Mouse (Mus musculus) neural tube, embryonic 15.5 days (tissue): Measurements from ENCODE around the gene Gm17509. TPM values are rescaled to one million over a fixed set of nuclear protein-coding genes. Genes with fewer than 3 reads are reported as not detected.
A peak's percentile ranks its signal among the peaks of the same experiment; 100 is the strongest.

Source experiments
- ATAC-seq: fragments of 200-750 bp; cut with Nextera tagmentation; 2 replicates; pipeline ENCODE4 v1.8.0; 2017; ENCODE audit warnings: mild to moderate bottlenecking, moderate TSS enrichment, moderate library complexity; ENCODE audit not compliant: low FRiP score
- H3K27ac ChIP-seq: fragments of 300-500 bp; sonication (generic); replicated peaks from 2 replicates; pipeline ENCODE4 v1.5.1; 2015; ENCODE audit warnings: mild to moderate bottlenecking, inconsistent platforms
- H3K27me3 ChIP-seq: fragments of 300-500 bp; sonication (generic); replicated peaks from 2 replicates; pipeline ENCODE4 v1.6.1; 2015; ENCODE audit warnings: inconsistent platforms
- H3K36me3 ChIP-seq: fragments of 300-500 bp; sonication (generic); 2 replicates; pipeline ENCODE4 v1.6.1; 2015; ENCODE audit warnings: inconsistent platforms
- H3K4me1 ChIP-seq: fragments of 300-500 bp; sonication (generic); 2 replicates; pipeline ENCODE4 v1.6.1; 2015; ENCODE audit warnings: inconsistent platforms
- H3K4me2 ChIP-seq: fragments of 300-500 bp; sonication (generic); 2 replicates; pipeline ENCODE4 v1.6.1; 2015; ENCODE audit warnings: inconsistent platforms, mild to moderate bottlenecking, moderate library complexity
- H3K4me3 ChIP-seq: fragments of 300-500 bp; sonication (generic); replicated peaks from 2 replicates; pipeline ENCODE4 v1.5.1; 2015; ENCODE audit warnings: mild to moderate bottlenecking, inconsistent platforms
- H3K9ac ChIP-seq: fragments of 300-500 bp; sonication (generic); replicated peaks from 2 replicates; pipeline ENCODE4 v1.6.1; 2015; ENCODE audit warnings: mild to moderate bottlenecking, inconsistent platforms
- H3K9me3 ChIP-seq: fragments of 300-500 bp; sonication (generic); replicated peaks from 2 replicates; pipeline ENCODE4 v1.6.1; 2016; ENCODE audit warnings: inconsistent platforms
- WGBS: fragments of 180-500 bp; shearing (Covaris S2); methylation state at CpG from one replicate; pipeline ENCODE4 v1.1.7; 2015; ENCODE audit warnings: mixed read lengths; 5-methylcytosine and 5-hydroxymethylcytosine counted together
- polyA plus RNA-seq: library from polyadenylated mRNA; unstranded; fragments of >200 nt; fragmentation: Nextera tagmentation; extraction: Ambion mirVana; gene quantifications from 2 replicates; pipeline ENCODE4 v1.2.1, GENCODE M21; 2015

Gene Gm17509
- 0.47 and 0.50 TPM in 2 replicates for polyA plus RNA-seq

DNA sequence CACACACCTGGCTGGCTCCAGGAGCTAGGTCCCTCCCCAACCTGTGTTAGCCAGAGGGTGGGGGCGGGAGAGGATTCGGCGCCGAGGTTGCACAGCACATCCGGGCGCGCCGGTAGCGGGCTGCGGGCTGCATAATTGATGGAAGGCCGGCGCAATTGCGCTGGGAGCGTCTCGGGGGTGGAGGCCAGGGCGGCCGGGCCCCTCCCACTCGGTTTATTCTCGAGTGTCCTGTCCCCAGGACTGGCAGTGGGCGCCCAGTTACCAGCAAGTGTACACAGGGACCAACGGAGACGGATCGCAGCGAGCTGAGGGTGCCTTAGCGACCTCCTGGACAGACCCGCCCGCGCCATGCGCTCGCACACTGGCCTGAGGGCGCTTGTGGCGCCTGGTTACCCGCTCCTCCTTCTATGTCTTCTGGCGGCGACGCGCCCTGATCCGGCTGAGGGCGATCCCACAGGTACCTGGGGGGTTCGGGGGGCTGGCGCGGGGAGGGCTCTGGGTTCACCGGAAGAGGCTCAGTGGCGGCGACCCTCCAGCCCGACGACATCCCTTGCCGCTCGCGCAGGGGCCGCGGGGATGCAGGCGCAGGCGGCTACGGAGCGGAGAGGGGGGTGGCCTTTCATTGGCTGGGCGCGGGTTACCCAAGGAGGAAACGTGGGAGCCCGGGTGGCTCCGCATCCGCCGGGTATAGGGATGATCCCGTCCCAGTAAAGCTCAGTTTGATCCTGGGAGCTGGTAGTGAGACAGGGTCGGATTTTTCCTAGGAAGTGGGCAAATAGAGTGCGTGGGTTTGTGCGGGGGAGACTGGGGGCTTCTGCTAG is at the start of gene Gm17509:
Gm17509 (minus strand) TSS at position 575 of the 821 bp plus-strand sequence.
- peak within 1 kb of the TSS; percentile 81 for H3K4me3 ChIP-seq
- H3K27me3 ChIP-seq = no peaks in the 10 kb centered on the region
- H3K4me2 ChIP-seq = peak within 1 kb of the TSS; percentile 83
- no peaks in the 10 kb centered on the region for H3K36me3 ChIP-seq
- under 1% methylated on average over 67 of the region's 67 CpGs for WGBS
- H3K4me1 ChIP-seq = peaks cover 24% of the 10 kb centered on the region
- ATAC-seq = peak; percentile 92
- H3K27ac ChIP-seq = peak within 1 kb of the TSS; percentile 81
- H3K9me3 ChIP-seq = no peaks in the 10 kb centered on the region
- H3K9ac ChIP-seq = peak within 1 kb of the TSS; percentile 80

DNA sequence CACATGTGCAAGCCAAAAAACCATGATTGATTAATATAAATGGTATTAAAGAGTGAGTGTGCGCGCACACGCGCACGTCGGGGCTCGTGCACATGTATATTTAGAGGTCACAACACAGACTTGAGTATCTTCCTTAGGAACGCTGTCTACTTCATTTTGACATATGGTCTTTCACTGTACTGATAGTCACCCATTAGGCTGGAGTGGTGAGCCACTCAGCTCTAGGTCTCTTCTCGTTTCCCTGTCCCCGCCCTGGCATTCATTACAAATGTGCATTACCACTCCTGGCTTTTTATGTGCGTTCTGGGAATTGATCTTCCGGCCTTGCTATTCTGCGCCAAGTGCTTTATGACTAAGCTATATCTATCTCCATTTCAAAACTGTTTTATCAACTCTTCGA is 47.1 kb upstream of the Gm17509 start:
- Histone ChIP-seq H3K9ac (no peak overlapping the region), H3K36me3 (no peaks in the 10 kb centered on the region), H3K27me3 (no peaks in the 10 kb centered on the region), H3K27ac (no peak overlapping the region), H3K9me3 (no peaks in the 10 kb centered on the region), H3K4me2 (no peak overlapping the region), H3K4me3 (no peak overlapping the region), H3K4me1 (no peaks in the 10 kb centered on the region)
- WGBS = 87% methylated on average over 14 of the region's 14 CpGs
- ATAC-seq = no peak

DNA sequence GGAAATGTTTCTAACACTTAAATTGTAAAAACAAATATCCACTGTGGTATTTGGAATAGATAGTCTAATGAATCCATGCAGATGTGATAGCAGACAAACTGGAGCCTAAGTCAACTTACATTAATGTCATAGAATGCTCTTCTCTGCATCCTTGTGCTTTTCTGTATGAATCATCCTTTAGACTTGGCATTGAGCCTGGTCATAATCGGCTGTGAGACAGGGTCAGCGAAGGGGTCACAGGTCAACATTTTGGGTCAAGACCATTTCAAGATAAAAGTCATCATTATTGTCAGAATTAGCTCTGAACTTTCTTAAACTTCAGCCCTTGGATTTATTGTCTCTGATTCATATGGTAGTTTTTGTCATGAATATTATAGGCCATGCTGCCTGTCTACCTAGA is 45.3 kb upstream of the Gm17509 start:
- Histone ChIP-seq H3K27ac (no peak overlapping the region), H3K4me3 (no peak overlapping the region), H3K4me2 (no peak overlapping the region), H3K9me3 (no peaks in the 10 kb centered on the region), H3K36me3 (no peaks in the 10 kb centered on the region), H3K4me1 (no peaks in the 10 kb centered on the region), H3K27me3 (no peaks in the 10 kb centered on the region), H3K9ac (no peak overlapping the region)
- no peak for ATAC-seq
- WGBS = 86% methylated on average over 2 of the region's 2 CpGs

DNA sequence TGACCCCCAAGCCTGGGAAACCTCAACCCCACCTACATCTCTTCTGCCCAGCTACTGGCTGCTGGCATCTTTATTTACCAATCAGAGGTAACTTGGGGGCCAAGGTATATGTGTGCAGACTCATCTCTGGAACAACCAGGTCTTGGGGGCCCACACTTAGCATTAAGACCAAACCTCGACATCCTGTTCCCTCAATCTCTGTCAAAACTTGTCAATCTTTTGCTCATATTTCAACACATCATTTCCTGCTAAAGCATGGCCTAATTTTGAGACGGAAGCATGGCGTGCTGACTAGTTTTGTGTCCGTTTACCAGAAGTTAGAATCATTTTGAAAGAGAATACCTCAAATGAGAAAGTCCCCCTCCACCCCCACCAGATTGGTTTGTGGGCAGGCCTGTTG is 39.8 kb upstream of the Gm17509 start:
- H3K27ac ChIP-seq = no peak overlapping the region
- no peak overlapping the region for H3K9ac ChIP-seq
- H3K4me3 ChIP-seq = no peak overlapping the region
- no peaks in the 10 kb centered on the region for H3K4me1 ChIP-seq
- 90% methylated on average over 4 of the region's 4 CpGs for WGBS
- no peak overlapping the region for H3K4me2 ChIP-seq
- no peaks in the 10 kb centered on the region for H3K27me3 ChIP-seq
- H3K36me3 ChIP-seq = no peaks in the 10 kb centered on the region
- ATAC-seq = no peak
- no peaks in the 10 kb centered on the region for H3K9me3 ChIP-seq

DNA sequence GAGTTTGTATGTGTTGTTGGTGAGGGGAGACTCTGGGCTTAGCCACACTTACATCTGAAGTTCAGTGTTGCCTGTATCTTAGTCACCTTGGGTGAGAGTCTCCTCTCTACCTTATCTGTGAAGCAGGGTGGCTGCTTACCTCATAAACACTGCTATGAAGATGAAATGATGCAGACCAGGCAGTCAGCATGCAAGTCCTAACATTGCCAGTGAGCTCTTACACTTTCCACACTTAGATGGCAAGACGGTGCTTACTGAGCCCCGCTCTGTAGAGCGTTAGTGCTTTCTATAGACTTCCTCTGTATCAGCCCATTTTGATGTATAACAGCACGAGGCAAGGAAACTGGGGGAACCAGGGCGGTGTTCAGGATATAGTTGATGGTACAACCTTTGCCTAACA is 21.7 kb upstream of the Gm17509 start:
- Histone ChIP-seq H3K9ac (no peak overlapping the region), H3K27me3 (no peaks in the 10 kb centered on the region), H3K4me3 (no peak overlapping the region), H3K36me3 (no peaks in the 10 kb centered on the region), H3K4me2 (no peak overlapping the region), H3K4me1 (no peaks in the 10 kb centered on the region), H3K27ac (no peak overlapping the region), H3K9me3 (no peaks in the 10 kb centered on the region)
- no peak for ATAC-seq
- 93% methylated on average over 5 of the region's 5 CpGs for WGBS

DNA sequence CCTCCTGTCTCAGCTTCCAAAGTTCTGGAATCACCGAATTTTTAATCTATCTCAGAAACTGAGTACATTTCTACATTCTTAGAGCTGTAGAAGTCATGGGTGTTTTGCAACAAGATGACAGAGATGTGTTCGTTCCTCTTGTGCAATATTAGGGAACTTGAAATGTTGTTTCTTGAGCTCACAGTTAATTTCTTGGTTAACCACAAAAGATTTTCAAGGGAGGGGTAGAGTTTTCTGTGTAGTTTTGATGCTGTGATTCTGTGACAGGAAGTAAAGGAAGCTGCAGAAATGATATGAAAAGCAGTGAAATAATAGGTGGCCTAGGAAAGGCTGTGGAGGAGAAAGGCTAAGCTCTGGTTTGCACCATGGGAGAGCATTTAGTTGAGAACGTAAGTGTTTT is 21.2 kb upstream of the Gm17509 start:
- Histone ChIP-seq H3K27ac (no peak overlapping the region), H3K9me3 (no peaks in the 10 kb centered on the region), H3K36me3 (no peaks in the 10 kb centered on the region), H3K27me3 (no peaks in the 10 kb centered on the region), H3K4me1 (no peaks in the 10 kb centered on the region), H3K9ac (no peak overlapping the region), H3K4me2 (no peak overlapping the region), H3K4me3 (no peak overlapping the region)
- ATAC-seq = no peak
- 94% methylated on average over 3 of the region's 3 CpGs for WGBS

DNA sequence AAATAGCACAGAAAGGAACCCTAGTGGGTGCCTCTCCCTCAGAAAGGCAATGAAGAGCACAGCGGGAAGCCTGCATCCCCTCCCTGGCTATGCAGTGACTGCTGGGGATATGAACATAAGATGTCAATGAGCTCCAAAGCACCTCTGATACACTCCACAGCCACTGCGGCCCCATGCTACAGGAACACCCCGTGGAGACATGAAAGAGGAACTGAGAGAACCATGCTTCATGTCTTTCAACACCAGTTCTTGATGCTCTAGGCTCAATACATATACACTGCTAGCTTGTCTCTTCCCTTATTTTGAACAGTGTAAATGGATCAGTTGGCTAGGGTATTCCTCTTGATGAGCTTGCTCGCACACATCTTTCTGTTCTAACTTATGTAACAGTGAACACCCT is 16.2 kb upstream of the Gm17509 start:
- Histone ChIP-seq H3K27me3 (no peaks in the 10 kb centered on the region), H3K36me3 (no peaks in the 10 kb centered on the region), H3K4me2 (no peak overlapping the region), H3K27ac (no peak overlapping the region), H3K9me3 (no peaks in the 10 kb centered on the region), H3K4me1 (peaks cover 9% of the 10 kb centered on the region; the same call in 1 of the 2 replicates), H3K9ac (no peak overlapping the region), H3K4me3 (no peak overlapping the region)
- no peak for ATAC-seq
- WGBS = 52% methylated on average over 4 of the region's 4 CpGs

DNA sequence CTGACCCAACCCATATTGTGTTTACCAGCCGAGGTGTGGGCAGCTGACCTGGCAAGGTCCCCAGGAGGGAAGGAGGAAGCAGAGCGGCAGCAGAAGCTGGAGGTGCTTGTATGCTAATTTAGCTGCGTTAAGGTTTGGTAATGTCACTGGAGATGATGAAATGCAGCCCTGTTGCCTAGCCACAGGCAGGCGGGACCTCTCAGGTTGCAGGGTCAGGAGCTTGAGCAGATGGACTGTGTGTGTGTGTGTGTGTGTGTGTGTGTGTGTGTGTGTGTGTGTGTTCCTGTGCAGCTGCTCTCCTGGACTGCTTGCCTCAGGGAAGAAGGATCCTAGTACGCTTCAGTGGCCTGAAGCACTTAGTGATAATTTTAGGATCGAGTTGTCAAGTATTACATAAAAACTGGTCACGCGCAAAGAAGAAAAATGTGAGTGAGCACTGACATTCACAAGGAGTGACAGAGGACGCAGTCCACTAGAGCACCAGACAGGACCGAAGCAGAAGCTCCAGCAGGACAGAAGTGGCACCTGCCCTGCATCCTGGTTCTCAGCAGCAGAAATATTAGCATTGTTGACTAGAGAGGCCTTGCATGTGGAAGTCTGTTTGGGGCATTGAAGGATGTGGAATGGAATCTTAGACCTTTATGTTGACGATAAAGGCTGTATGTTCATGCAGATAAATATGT is 14.8 kb upstream of the Gm17509 start:
- 39% methylated on average over 11 of the region's 11 CpGs for WGBS

DNA sequence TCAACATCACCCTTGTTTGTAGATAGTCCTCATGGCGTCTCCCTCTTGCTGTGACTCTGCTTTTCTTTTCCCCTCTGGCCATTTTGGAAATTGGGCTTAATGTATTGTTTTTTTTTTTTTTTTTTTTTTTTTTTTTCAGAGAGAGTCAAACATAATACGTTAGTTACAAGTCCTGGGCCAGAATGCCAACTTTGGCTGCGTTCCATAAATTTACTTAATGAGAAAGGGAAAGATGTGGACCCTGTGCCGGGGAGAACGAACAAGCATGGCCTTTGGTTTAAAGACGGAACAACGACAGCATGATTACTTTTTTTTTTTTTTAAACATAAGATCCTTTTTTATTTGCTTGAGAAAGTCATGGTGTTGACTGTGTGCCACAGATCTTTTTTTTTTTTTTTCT is 13.6 kb upstream of the Gm17509 start:
- Histone ChIP-seq H3K27me3 (no peaks in the 10 kb centered on the region), H3K4me1 (peaks cover 9% of the 10 kb centered on the region; the same call in 1 of the 2 replicates), H3K9ac (no peak overlapping the region), H3K36me3 (no peaks in the 10 kb centered on the region), H3K4me2 (no peak overlapping the region), H3K4me3 (no peak overlapping the region), H3K9me3 (no peaks in the 10 kb centered on the region), H3K27ac (no peak overlapping the region)
- WGBS = 57% methylated on average over 7 of the region's 7 CpGs
- ATAC-seq = no peak

More for the DNA sequence above, 14.8 kb upstream of the Gm17509 start:
- Histone ChIP-seq H3K9ac (no peak overlapping the region), H3K27ac (no peak overlapping the region), H3K4me2 (no peak overlapping the region), H3K27me3 (no peaks in the 10 kb centered on the region), H3K9me3 (no peaks in the 10 kb centered on the region), H3K4me1 (peaks cover 9% of the 10 kb centered on the region; the same call in 1 of the 2 replicates), H3K36me3 (no peaks in the 10 kb centered on the region), H3K4me3 (no peak overlapping the region)
- no peak for ATAC-seq

DNA sequence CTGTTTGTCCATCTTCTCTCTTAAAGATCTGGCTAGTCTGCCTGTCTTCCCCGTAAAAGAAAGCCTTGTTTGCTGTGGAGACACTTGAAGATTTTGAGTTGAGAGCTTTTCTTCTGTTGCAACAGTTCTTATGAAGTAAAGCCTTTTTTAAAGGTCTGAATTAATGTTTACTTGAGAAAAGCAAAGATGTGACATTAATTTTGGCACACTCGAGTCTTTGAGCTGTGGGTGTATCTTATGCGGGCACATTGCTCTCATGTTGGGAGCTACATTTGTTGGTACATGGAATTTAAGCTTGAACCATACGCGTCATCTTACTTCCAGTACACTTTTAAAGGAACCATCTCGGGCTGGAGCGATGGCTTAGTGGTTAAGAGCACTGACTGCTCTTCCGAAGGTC is 12.9 kb upstream of the Gm17509 start:
- Histone ChIP-seq H3K27me3 (no peaks in the 10 kb centered on the region), H3K4me2 (no peak overlapping the region), H3K27ac (no peak overlapping the region), H3K36me3 (no peaks in the 10 kb centered on the region), H3K4me1 (peaks cover 9% of the 10 kb centered on the region; the same call in 1 of the 2 replicates), H3K9me3 (no peaks in the 10 kb centered on the region), H3K4me3 (no peak overlapping the region), H3K9ac (no peak overlapping the region)
- ATAC-seq = no peak
- 95% methylated on average over 8 of the region's 8 CpGs for WGBS

DNA sequence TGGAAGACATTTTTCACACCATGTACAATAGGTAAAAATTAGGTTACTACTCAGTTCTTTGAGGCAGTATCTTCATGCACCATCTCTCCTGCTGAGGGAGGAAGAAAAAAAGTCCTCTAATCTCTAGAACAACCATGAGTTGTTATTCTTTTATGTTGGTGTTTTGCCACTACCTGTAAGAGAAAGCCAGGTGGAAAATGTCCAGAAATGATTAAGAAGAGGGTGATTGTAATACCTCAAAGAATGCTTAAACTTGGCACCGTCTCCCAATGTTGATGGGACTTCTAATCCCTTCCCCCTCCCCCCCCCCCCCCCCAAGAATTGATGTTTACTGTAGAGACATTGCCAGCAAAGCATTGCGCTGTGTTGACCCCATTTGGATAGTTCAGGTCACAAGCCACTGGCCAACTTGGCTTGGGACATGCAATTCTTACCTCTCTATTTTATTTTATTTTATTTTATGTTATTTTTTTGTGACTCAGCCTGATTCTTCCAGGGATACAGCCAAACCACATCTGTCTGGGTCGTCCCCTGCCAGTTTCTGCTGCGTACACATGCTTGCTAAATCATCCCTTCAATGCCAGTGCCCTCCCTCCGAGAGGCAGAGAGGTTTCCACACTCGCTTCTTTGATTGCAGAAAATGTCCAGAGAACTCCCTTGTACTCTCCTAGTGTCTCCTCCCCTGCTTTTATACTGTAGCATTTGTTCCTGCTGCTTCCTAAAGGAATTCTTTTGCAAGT is 9.7 kb upstream of the Gm17509 start:
- ATAC-seq = no peak
- Histone ChIP-seq H3K27ac (no peak overlapping the region), H3K27me3 (no peaks in the 10 kb centered on the region), H3K4me3 (no peak overlapping the region), H3K36me3 (no peaks in the 10 kb centered on the region), H3K9ac (no peak overlapping the region), H3K4me2 (no peak overlapping the region), H3K4me1 (peaks cover 2% of the 10 kb centered on the region; the same call in 1 of the 2 replicates), H3K9me3 (no peaks in the 10 kb centered on the region)
- 79% methylated on average over 6 of the region's 6 CpGs for WGBS
